Mouse (Mus musculus): ENCODE measurements around the gene Tcf3. TPM values are rescaled to one million over a fixed set of nuclear protein-coding genes. Genes with fewer than 3 reads are reported as not detected.
A peak's percentile ranks its signal among the peaks of the same experiment; 100 is the strongest.

Tcf3 gene
- total RNA-seq, 1 experiment: 90.9 TPM

DNA sequence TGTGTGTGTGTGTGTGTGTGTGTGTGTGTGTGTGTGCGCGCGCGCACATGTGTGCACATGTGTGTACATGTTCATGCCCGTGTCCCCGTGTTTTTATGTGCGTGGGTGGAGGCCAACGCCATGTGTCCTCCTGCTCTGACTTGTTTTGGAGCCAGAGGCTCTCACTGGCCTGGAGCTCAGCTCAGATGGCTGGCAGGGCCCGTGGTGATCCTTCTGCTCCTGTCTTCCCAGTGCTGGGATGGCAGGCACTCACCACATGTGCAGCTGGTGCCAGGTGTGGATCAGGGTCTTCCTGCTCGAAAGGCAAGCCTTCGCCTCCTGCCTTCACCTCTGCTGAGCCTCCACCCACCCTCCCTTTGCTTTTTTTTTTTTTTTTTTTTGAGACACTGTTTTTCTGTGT is 26.2 kb upstream of the Tcf3 start:
- TF ChIP-seq ZNF384 (IDR thresholded peaks at IDR 0.05; ENCODE audit: low read depth, low read length) (no peak), HCFC1 (IDR thresholded peaks at IDR 0.05; ENCODE audit: borderline replicate concordance, insufficient read depth, low read length) (no peak), CHD2 (IDR thresholded peaks at IDR 0.05; ENCODE audit: low read depth, low read length) (no peak), MAFK (IDR thresholded peaks at IDR 0.05; ENCODE audit: insufficient read depth, low read depth, low read length) (no peak), ZC3H11A (IDR thresholded peaks at IDR 0.05; ENCODE audit: borderline replicate concordance, low read depth, low read length) (no peak)
- Histone ChIP-seq H3K9me3 (ENCODE audit: control insufficient read depth, insufficient read depth, low read depth, low read length) (no peaks in the 10 kb centered on the region), H3K27ac (ENCODE audit: insufficient read depth, low read depth, low read length, poor library complexity, severe bottlenecking) (no peak overlapping the region), H3K36me3 (ENCODE audit: control insufficient read depth, insufficient read depth, low read length, poor library complexity, severe bottlenecking) (no peaks in the 10 kb centered on the region), H3K4me3 (ENCODE audit: insufficient read depth in 1 of 2, low read depth in 1 of 2, low read length in 2 of 2, poor library complexity in 1 of 2, severe bottlenecking in 1 of 2) (no peak overlapping the region), H3K9ac (ENCODE audit: insufficient read depth, low read depth, low read length, poor library complexity, severe bottlenecking) (no peak overlapping the region), H3K4me1 (ENCODE audit: control insufficient read depth in 2 of 2, insufficient read depth in 2 of 2, low read length in 2 of 2, poor library complexity in 1 of 2) (peaks cover 0 to 15% of the 10 kb centered on the region in 2 experiments; a peak in 1 of 4 replicates)
- no peak for DNase-seq (ENCODE audit: low read depth, low spot score)
- in situ Hi-C loops (cut with MboI; ENCODE audit: low sequenced_read_pairs in 2 of 2, unreplicated experiment in 2 of 2): no loop called here

GRCm38 (mm10) chr10:80459236-80459635 is 25.8 kb upstream of the Tcf3 start:
- H3K4me3 ChIP-seq (ENCODE audit: insufficient read depth in 1 of 2, low read depth in 1 of 2, low read length in 2 of 2, poor library complexity in 1 of 2, severe bottlenecking in 1 of 2): peak overlapping the region in 1 of 2 experiments; percentile 36; a peak in 1 of 4 replicates
- no peak for DNase-seq (ENCODE audit: low read depth, low spot score)
- no peak overlapping the region for H3K9ac ChIP-seq (ENCODE audit: insufficient read depth, low read depth, low read length, poor library complexity, severe bottlenecking)
- H3K36me3 ChIP-seq (ENCODE audit: control insufficient read depth, insufficient read depth, low read length, poor library complexity, severe bottlenecking): no peaks in the 10 kb centered on the region
- in situ Hi-C loops (cut with MboI; ENCODE audit: low sequenced_read_pairs in 2 of 2, unreplicated experiment in 2 of 2): no loop called here
- H3K4me1 ChIP-seq (ENCODE audit: control insufficient read depth in 2 of 2, insufficient read depth in 2 of 2, low read length in 2 of 2, poor library complexity in 1 of 2): peaks cover 0 to 14% of the 10 kb centered on the region in 2 experiments; a peak in 1 of 4 replicates
- H3K27ac ChIP-seq (ENCODE audit: insufficient read depth, low read depth, low read length, poor library complexity, severe bottlenecking): no peak overlapping the region
- H3K9me3 ChIP-seq (ENCODE audit: control insufficient read depth, insufficient read depth, low read depth, low read length): no peaks in the 10 kb centered on the region
- TF ChIP-seq ZNF384 (IDR thresholded peaks at IDR 0.05; ENCODE audit: low read depth, low read length): no peak
- TF ChIP-seq MAFK (IDR thresholded peaks at IDR 0.05; ENCODE audit: insufficient read depth, low read depth, low read length): no peak
- TF ChIP-seq CHD2 (IDR thresholded peaks at IDR 0.05; ENCODE audit: low read depth, low read length): no peak
- no peak for TF ChIP-seq ZC3H11A (IDR thresholded peaks at IDR 0.05; ENCODE audit: borderline replicate concordance, low read depth, low read length)
- no peak for TF ChIP-seq HCFC1 (IDR thresholded peaks at IDR 0.05; ENCODE audit: borderline replicate concordance, insufficient read depth, low read length)

GRCm38 (mm10) chr10:80455697-80456096 is 22.2 kb upstream of the Tcf3 start:
- TF ChIP-seq ZNF384 (IDR thresholded peaks at IDR 0.05; ENCODE audit: low read depth, low read length) (no peak), ZC3H11A (IDR thresholded peaks at IDR 0.05; ENCODE audit: borderline replicate concordance, low read depth, low read length) (no peak), HCFC1 (IDR thresholded peaks at IDR 0.05; ENCODE audit: borderline replicate concordance, insufficient read depth, low read length) (no peak), CHD2 (IDR thresholded peaks at IDR 0.05; ENCODE audit: low read depth, low read length) (no peak), MAFK (IDR thresholded peaks at IDR 0.05; ENCODE audit: insufficient read depth, low read depth, low read length) (no peak)
- in situ Hi-C loops (cut with MboI; ENCODE audit: low sequenced_read_pairs in 2 of 2, unreplicated experiment in 2 of 2): no loop called here
- peaks cover 0 to 14% of the 10 kb centered on the region in 2 experiments; a peak in 1 of 4 replicates for H3K4me1 ChIP-seq (ENCODE audit: control insufficient read depth in 2 of 2, insufficient read depth in 2 of 2, low read length in 2 of 2, poor library complexity in 1 of 2)
- no peak for DNase-seq (ENCODE audit: low read depth, low spot score)
- no peak overlapping the region for H3K4me3 ChIP-seq (ENCODE audit: insufficient read depth in 1 of 2, low read depth in 1 of 2, low read length in 2 of 2, poor library complexity in 1 of 2, severe bottlenecking in 1 of 2)
- H3K27ac ChIP-seq (ENCODE audit: insufficient read depth, low read depth, low read length, poor library complexity, severe bottlenecking): no peak overlapping the region
- H3K9me3 ChIP-seq (ENCODE audit: control insufficient read depth, insufficient read depth, low read depth, low read length): no peaks in the 10 kb centered on the region
- no peak overlapping the region for H3K9ac ChIP-seq (ENCODE audit: insufficient read depth, low read depth, low read length, poor library complexity, severe bottlenecking)
- no peaks in the 10 kb centered on the region for H3K36me3 ChIP-seq (ENCODE audit: control insufficient read depth, insufficient read depth, low read length, poor library complexity, severe bottlenecking)

- Histone ChIP-seq H3K4me3 (ENCODE audit: insufficient read depth in 1 of 2, low read depth in 1 of 2, low read length in 2 of 2, poor library complexity in 1 of 2, severe bottlenecking in 1 of 2) (no peak overlapping the region), H3K9ac (ENCODE audit: insufficient read depth, low read depth, low read length, poor library complexity, severe bottlenecking) (no peak overlapping the region), H3K27ac (ENCODE audit: insufficient read depth, low read depth, low read length, poor library complexity, severe bottlenecking) (no peak overlapping the region), H3K4me1 (ENCODE audit: control insufficient read depth in 2 of 2, insufficient read depth in 2 of 2, low read length in 2 of 2, poor library complexity in 1 of 2) (peaks cover 5 to 15% of the 10 kb centered on the region in 2 experiments), H3K9me3 (ENCODE audit: control insufficient read depth, insufficient read depth, low read depth, low read length) (no peaks in the 10 kb centered on the region), H3K36me3 (ENCODE audit: control insufficient read depth, insufficient read depth, low read length, poor library complexity, severe bottlenecking) (no peaks in the 10 kb centered on the region)
- in situ Hi-C loops (cut with MboI; ENCODE audit: low sequenced_read_pairs in 2 of 2, unreplicated experiment in 2 of 2): no loop called here
- TF ChIP-seq MAFK (IDR thresholded peaks at IDR 0.05; ENCODE audit: insufficient read depth, low read depth, low read length) (no peak), CHD2 (IDR thresholded peaks at IDR 0.05; ENCODE audit: low read depth, low read length) (no peak)
- no peak for DNase-seq (ENCODE audit: low read depth, low spot score)
These were observed 21.3 kb upstream of the Tcf3 start for GRCm38 (mm10) chr10:80454781-80455180.

DNA sequence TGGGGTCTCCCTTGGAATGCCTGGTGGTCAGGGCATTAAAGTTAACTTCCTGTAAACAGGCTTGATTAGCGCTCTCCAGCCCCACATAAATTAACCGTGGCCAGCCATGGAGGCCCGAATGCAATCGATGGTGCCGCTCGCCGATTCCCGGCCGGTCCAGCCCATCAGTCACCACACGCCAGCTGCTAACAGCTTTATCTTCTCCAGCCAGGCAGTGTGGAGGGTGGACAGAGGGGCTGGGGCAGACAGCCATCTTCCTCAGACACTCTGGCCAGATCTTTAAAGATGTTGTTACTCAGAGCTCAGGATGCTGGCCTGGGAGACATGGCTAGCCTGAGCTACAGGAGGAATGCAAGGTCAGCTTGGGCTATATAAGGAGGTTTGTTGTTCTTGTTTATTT is 20.2 kb upstream of the Tcf3 start:
- H3K9ac ChIP-seq (ENCODE audit: insufficient read depth, low read depth, low read length, poor library complexity, severe bottlenecking): no peak overlapping the region
- in situ Hi-C loops (cut with MboI; ENCODE audit: low sequenced_read_pairs in 2 of 2, unreplicated experiment in 2 of 2): no loop called here
- TF ChIP-seq MAFK (IDR thresholded peaks at IDR 0.05; ENCODE audit: insufficient read depth, low read depth, low read length) (no peak), CHD2 (IDR thresholded peaks at IDR 0.05; ENCODE audit: low read depth, low read length) (no peak), HCFC1 (IDR thresholded peaks at IDR 0.05; ENCODE audit: borderline replicate concordance, insufficient read depth, low read length) (no peak), ZNF384 (IDR thresholded peaks at IDR 0.05; ENCODE audit: low read depth, low read length) (no peak), ZC3H11A (IDR thresholded peaks at IDR 0.05; ENCODE audit: borderline replicate concordance, low read depth, low read length) (no peak)
- peaks cover 5 to 10% of the 10 kb centered on the region in 2 experiments for H3K4me1 ChIP-seq (ENCODE audit: control insufficient read depth in 2 of 2, insufficient read depth in 2 of 2, low read length in 2 of 2, poor library complexity in 1 of 2)
- H3K4me3 ChIP-seq (ENCODE audit: insufficient read depth in 1 of 2, low read depth in 1 of 2, low read length in 2 of 2, poor library complexity in 1 of 2, severe bottlenecking in 1 of 2): no peak overlapping the region
- no peak overlapping the region for H3K27ac ChIP-seq (ENCODE audit: insufficient read depth, low read depth, low read length, poor library complexity, severe bottlenecking)
- H3K36me3 ChIP-seq (ENCODE audit: control insufficient read depth, insufficient read depth, low read length, poor library complexity, severe bottlenecking): no peaks in the 10 kb centered on the region
- H3K9me3 ChIP-seq (ENCODE audit: control insufficient read depth, insufficient read depth, low read depth, low read length): no peaks in the 10 kb centered on the region
- DNase-seq (ENCODE audit: low read depth, low spot score): no peak
